ENCODE assay signal across 15 mouse cellular contexts in the genomic region with DNA sequence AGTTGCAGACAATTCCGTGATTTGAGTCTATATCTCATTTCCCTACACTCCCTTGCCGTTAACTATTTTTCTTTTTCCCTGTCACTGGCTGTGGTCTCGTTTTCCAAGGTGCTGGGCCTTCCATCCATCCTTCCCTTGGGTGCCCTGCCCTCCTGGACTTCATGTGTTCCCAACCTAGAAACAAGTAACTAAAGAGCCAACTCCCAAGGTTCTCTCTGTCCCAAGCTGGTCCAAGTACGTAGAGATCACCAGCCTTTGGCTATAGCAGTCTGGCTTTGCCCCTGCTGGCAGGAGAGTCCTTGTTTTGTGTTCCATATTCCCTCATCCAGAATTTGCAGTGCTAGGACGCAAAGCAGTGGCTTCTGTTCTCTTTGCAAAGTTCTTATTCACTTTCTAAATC.
DNase-seq lines count a peak whose midpoint lies in the region; ATAC-seq and TF ChIP-seq lines count a peak whose summit lies in the region.
"Had no signal": no experiment of that assay in that cellular context is flagged by ENCODE, and none has a peak within 500 bp of the region (broad histone marks: within the 10 kb centered on the region; RNA-seq: fewer than 3 reads in every experiment).

No protein-coding gene starts in this region.

- H3K27ac ChIP-seq in gastrocnemius, adult 2 months: peak overlapping the region; percentile 35; the same call in 1 of the 2 replicates
- peak overlapping the region; percentile 31; the same call in 1 of the 2 replicates for H3K27ac ChIP-seq in midbrain, embryonic 12.5 days (replicated peaks)
- H3K27ac ChIP-seq in midbrain, embryonic 15.5 days: no peak overlapping the region
- peak overlapping the region; percentile 57 for H3K27ac ChIP-seq in forebrain, embryonic 13.5 days
- peak overlapping the region; percentile 13; the same call in 1 of the 2 replicates for H3K27ac ChIP-seq in neural tube, embryonic 15.5 days (replicated peaks)
- H3K27ac ChIP-seq: embryonic facial prominence, embryonic 13.5 days; intestine, embryonic 15.5 days; kidney, embryonic 15.5 days; limb, embryonic 15.5 days had no signal

- intact Hi-C loops in gastrocnemius, adult 2 months (cut with DNase I): no loop called here

- ATAC-seq in midbrain, embryonic 12.5 days (ENCODE audit: low FRiP score, low read depth): no peak
- ATAC-seq in midbrain, embryonic 15.5 days (replicated peaks): no peak
- ATAC-seq in forebrain, embryonic 13.5 days: no peak
- ATAC-seq in neural tube, embryonic 15.5 days (ENCODE audit: low FRiP score): no peak
- ATAC-seq: intestine, embryonic 15.5 days; liver, postnatal 0 days had no signal

- no peaks in the 10 kb centered on the region for H3K27me3 ChIP-seq in midbrain, embryonic 12.5 days
- no peaks in the 10 kb centered on the region for H3K27me3 ChIP-seq in midbrain, embryonic 15.5 days (replicated peaks)
- H3K27me3 ChIP-seq in forebrain, embryonic 13.5 days: no peaks in the 10 kb centered on the region
- no peaks in the 10 kb centered on the region for H3K27me3 ChIP-seq in neural tube, embryonic 15.5 days (replicated peaks)
- H3K27me3 ChIP-seq: embryonic facial prominence, embryonic 13.5 days; intestine, embryonic 15.5 days; kidney, embryonic 15.5 days; limb, embryonic 15.5 days had no signal

- no peak overlapping the region for H3K4me2 ChIP-seq in midbrain, embryonic 12.5 days (replicated peaks)
- H3K4me2 ChIP-seq in midbrain, embryonic 15.5 days: no peak overlapping the region
- no peak overlapping the region for H3K4me2 ChIP-seq in forebrain, embryonic 13.5 days
- H3K4me2 ChIP-seq in neural tube, embryonic 15.5 days: no peak overlapping the region
- H3K4me2 ChIP-seq: embryonic facial prominence, embryonic 13.5 days; intestine, embryonic 15.5 days; kidney, embryonic 15.5 days; limb, embryonic 15.5 days had no signal

- H3K9me3 ChIP-seq in midbrain, embryonic 12.5 days: no peaks in the 10 kb centered on the region
- no peaks in the 10 kb centered on the region for H3K9me3 ChIP-seq in midbrain, embryonic 15.5 days
- no peaks in the 10 kb centered on the region for H3K9me3 ChIP-seq in forebrain, embryonic 13.5 days (replicated peaks)
- H3K9me3 ChIP-seq in neural tube, embryonic 15.5 days (replicated peaks): no peaks in the 10 kb centered on the region
- H3K9me3 ChIP-seq: embryonic facial prominence, embryonic 13.5 days; intestine, embryonic 15.5 days; kidney, embryonic 15.5 days; limb, embryonic 15.5 days had no signal

- no peak for DNase-seq in gastrocnemius, adult 2 months
- DNase-seq in gastrocnemius, adult 8-10 months (ENCODE audit: low spot score in 2 of 2): no peak
- no peak for DNase-seq in thymus, adult 18-20 months
- DNase-seq: gastrocnemius, postnatal 10 days; liver, postnatal 0 days; spleen, adult 18-20 months; thymus, postnatal 36 days had no signal

- H3K4me1 ChIP-seq in midbrain, embryonic 12.5 days: peaks cover 56% of the 10 kb centered on the region
- peaks cover 56% of the 10 kb centered on the region for H3K4me1 ChIP-seq in midbrain, embryonic 15.5 days
- H3K4me1 ChIP-seq in forebrain, embryonic 13.5 days: peaks cover 73% of the 10 kb centered on the region
- peaks cover 64% of the 10 kb centered on the region for H3K4me1 ChIP-seq in neural tube, embryonic 15.5 days
- H3K4me1 ChIP-seq: intestine, embryonic 15.5 days had no signal

- WGBS in midbrain, embryonic 12.5 days: 92% methylated on average over 5 of the region's 5 CpGs
- WGBS in midbrain, embryonic 15.5 days: 69% methylated on average over 5 of the region's 5 CpGs
- WGBS in forebrain, embryonic 13.5 days: 85% methylated on average over 5 of the region's 5 CpGs
- WGBS in neural tube, embryonic 15.5 days: 72% methylated on average over 5 of the region's 5 CpGs

- no peak for TF ChIP-seq CTCF in gastrocnemius, adult 2 months (IDR thresholded peaks at IDR 0.05)

- peaks cover 6% of the 10 kb centered on the region; the same call in 1 of the 2 replicates for H3K36me3 ChIP-seq in midbrain, embryonic 12.5 days
- H3K36me3 ChIP-seq in midbrain, embryonic 15.5 days (replicated peaks): no peaks in the 10 kb centered on the region
- peaks cover 21% of the 10 kb centered on the region; the same call in 1 of the 2 replicates for H3K36me3 ChIP-seq in forebrain, embryonic 13.5 days (ENCODE audit: poor library complexity, severe bottlenecking)
- no peaks in the 10 kb centered on the region for H3K36me3 ChIP-seq in neural tube, embryonic 15.5 days
- H3K36me3 ChIP-seq: embryonic facial prominence, embryonic 13.5 days; intestine, embryonic 15.5 days; kidney, embryonic 15.5 days; limb, embryonic 15.5 days had no signal

- H3K9ac ChIP-seq in midbrain, embryonic 12.5 days (replicated peaks): no peak overlapping the region
- no peak overlapping the region for H3K9ac ChIP-seq in midbrain, embryonic 15.5 days
- no peak overlapping the region for H3K9ac ChIP-seq in forebrain, embryonic 13.5 days
- no peak overlapping the region for H3K9ac ChIP-seq in neural tube, embryonic 15.5 days (replicated peaks)
- H3K9ac ChIP-seq: embryonic facial prominence, embryonic 13.5 days; intestine, embryonic 15.5 days; kidney, embryonic 15.5 days; limb, embryonic 15.5 days; liver, postnatal 0 days had no signal

- no peak overlapping the region for H3K4me3 ChIP-seq in gastrocnemius, adult 2 months
- H3K4me3 ChIP-seq in midbrain, embryonic 12.5 days: no peak overlapping the region
- H3K4me3 ChIP-seq in midbrain, embryonic 15.5 days: no peak overlapping the region
- H3K4me3 ChIP-seq in forebrain, embryonic 13.5 days: no peak overlapping the region
- H3K4me3 ChIP-seq in neural tube, embryonic 15.5 days (replicated peaks): no peak overlapping the region
- H3K4me3 ChIP-seq: embryonic facial prominence, embryonic 13.5 days; intestine, embryonic 15.5 days; kidney, embryonic 15.5 days; limb, embryonic 15.5 days had no signal
